Mouse (Mus musculus): Measurements from ENCODE around the gene Bicdl1.
A peak's percentile ranks its signal among the peaks of the same experiment; 100 is the strongest.
"Not testable (repeated sequence)": the region's sequence is repeated elsewhere in the genome, so short reads cannot be mapped to it uniquely, and the experiment has no call there.

Bicdl1 gene

GRCm38 (mm10) chr5:115731001-115731731 is at the start of gene Bicdl1:
TSS of gene Bicdl1 (minus strand) at chr5:115731621.
- peak; percentile 78 to 84 for DNase-seq (ENCODE audit: low spot score in 2 of 2)

GRCm38 (mm10) chr5:115776911-115777310 is 45.5 kb upstream of the Bicdl1 start:
- no peak for DNase-seq (ENCODE audit: low spot score in 2 of 2)

GRCm38 (mm10) chr5:115775350-115775749 is 43.9 kb upstream of the Bicdl1 start:
- no peak for DNase-seq (ENCODE audit: low spot score in 2 of 2)

GRCm38 (mm10) chr5:115770048-115770447 is 38.6 kb upstream of the Bicdl1 start:
- DNase-seq (ENCODE audit: low spot score in 2 of 2) = no peak

GRCm38 (mm10) chr5:115769116-115769515 is 37.7 kb upstream of the Bicdl1 start:
- DNase-seq (ENCODE audit: low spot score in 2 of 2) = no peak

GRCm38 (mm10) chr5:115766821-115767220 is 35.4 kb upstream of the Bicdl1 start:
- DNase-seq (ENCODE audit: low spot score in 2 of 2) = no peak

GRCm38 (mm10) chr5:115763981-115764380 is 32.6 kb upstream of the Bicdl1 start:
- no peak for DNase-seq (ENCODE audit: low spot score in 2 of 2)

- DNase-seq (ENCODE audit: low spot score in 2 of 2) = no peak
These were observed 29.5 kb upstream of the Bicdl1 start for GRCm38 (mm10) chr5:115760903-115761302.

GRCm38 (mm10) chr5:115758431-115759180 is 27.2 kb upstream of the Bicdl1 start:
- DNase-seq (ENCODE audit: low spot score in 2 of 2) = no peak

GRCm38 (mm10) chr5:115757516-115757915 is 26.1 kb upstream of the Bicdl1 start:
- no peak for DNase-seq (ENCODE audit: low spot score in 2 of 2)

- no peak for DNase-seq (ENCODE audit: low spot score in 2 of 2)
These were observed 24.1 kb upstream of the Bicdl1 start for GRCm38 (mm10) chr5:115755501-115755900.

- DNase-seq (ENCODE audit: low spot score in 2 of 2) = no peak
These were observed 23.4 kb upstream of the Bicdl1 start for GRCm38 (mm10) chr5:115754831-115755230.

- no peak for DNase-seq (ENCODE audit: low spot score in 2 of 2)
These were observed 21.5 kb upstream of the Bicdl1 start for GRCm38 (mm10) chr5:115752883-115753282.

GRCm38 (mm10) chr5:115751916-115752315 is 20.5 kb upstream of the Bicdl1 start:
- DNase-seq (ENCODE audit: low spot score in 2 of 2) = not testable (repeated sequence)

GRCm38 (mm10) chr5:115748316-115748715 is 16.9 kb upstream of the Bicdl1 start:
- DNase-seq (ENCODE audit: low spot score in 2 of 2) = no peak

- no peak for DNase-seq (ENCODE audit: low spot score in 2 of 2)
These were observed 13.9 kb upstream of the Bicdl1 start for GRCm38 (mm10) chr5:115745319-115745718.

- no peak for DNase-seq (ENCODE audit: low spot score in 2 of 2)
These were observed 6.6 kb upstream of the Bicdl1 start for GRCm38 (mm10) chr5:115738032-115738431.

GRCm38 (mm10) chr5:115734570-115734969 is 3.1 kb upstream of the Bicdl1 start:
- DNase-seq (ENCODE audit: low spot score in 2 of 2) = no peak

GRCm38 (mm10) chr5:115732849-115733216 is 1.4 kb upstream of the Bicdl1 start:
- no peak for DNase-seq (ENCODE audit: low spot score in 2 of 2)

- peak; percentile 87 to 90 for DNase-seq (ENCODE audit: low spot score in 2 of 2)
These were observed 891 bp upstream of the Bicdl1 start for GRCm38 (mm10) chr5:115732176-115732848.

- DNase-seq (ENCODE audit: low spot score in 2 of 2) = peak in 1 of 2 experiments; percentile 2
These were observed 333 bp upstream of the Bicdl1 start for GRCm38 (mm10) chr5:115731732-115732175.

GRCm38 (mm10) chr5:115730314-115730713 is 1.1 kb downstream of the Bicdl1 start:
- DNase-seq (ENCODE audit: low spot score in 2 of 2) = no peak
